Mouse (Mus musculus): ENCODE results near the gene Gm16427. TPM values are rescaled to one million over a fixed set of nuclear protein-coding genes. Genes with fewer than 3 reads are reported as not detected.
"Not testable (repeated sequence)": the region's sequence is repeated elsewhere in the genome, so short reads cannot be mapped to it uniquely, and the experiment has no call there.

The Gm16427 gene
- not detected in 2 replicates for polyA plus RNA-seq (2012; rRNA removed)

DNA sequence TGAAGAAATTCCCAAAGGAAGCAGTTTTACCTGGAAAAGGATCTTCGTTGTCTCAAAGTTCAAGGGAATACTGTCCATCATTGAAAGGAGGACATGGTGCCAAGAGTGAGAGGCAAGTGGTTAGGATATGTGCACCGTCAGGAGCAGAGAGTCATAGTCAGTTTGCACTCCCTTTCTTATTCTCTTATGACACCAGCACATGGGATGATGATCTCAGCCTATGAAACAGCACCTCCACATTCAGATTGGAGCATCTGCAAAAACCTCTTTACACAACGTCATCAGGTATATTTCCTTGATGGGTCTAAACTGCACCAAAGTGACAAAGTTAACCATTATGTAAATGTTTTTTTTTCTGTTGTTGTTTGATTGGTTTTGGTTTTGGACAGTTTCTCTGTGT lies at the start of gene Gm16427:
Gene Gm16427, minus strand, starts transcription at position 101 of the 400 bp plus-strand sequence.
- WGBS = 80% methylated on average over 2 of the region's 3 CpGs
- H3K4me3 ChIP-seq (replicated peaks; ENCODE audit: extremely low read depth, low read depth, low read length); H3K4me1 ChIP-seq (ENCODE audit: control insufficient read depth, insufficient read depth, low read length); DNase-seq: not testable (repeated sequence)

Other genes with a start within 250 kb of the Gm16427 start
- gene C87414, start 131.4 kb upstream of the Gm16427 start, polyA plus RNA-seq (2012; rRNA removed) = not detected in 2 replicates

Data from lung, adult 2 months (tissue).